Mouse (Mus musculus) spleen, adult 2 months (tissue): ENCODE results near the gene Krt81. TPM values are rescaled to one million over a fixed set of nuclear protein-coding genes. Genes with fewer than 3 reads are reported as not detected.

Source experiments
- DNase-seq, 2 experiments: peaks; one replicate each; pipeline versions ENCODE4 v3.0.0 to v3.0.0-alpha.2; 2012 to 2021; ENCODE audit warnings: low spot score in 2 of 2, low read depth in 1 of 2
- H3K27ac ChIP-seq: fragments of 200-500 bp; 2 replicates; pipeline ENCODE4 v1.5.1; 2012; ENCODE audit warnings: low read length, inconsistent platforms; ENCODE audit not compliant: insufficient read depth
- H3K27me3 ChIP-seq: fragments of 200-500 bp; 2 replicates; pipeline ENCODE4 v1.6.1; 2012; ENCODE audit warnings: mild to moderate bottlenecking, moderate library complexity, low read length, inconsistent platforms; ENCODE audit not compliant: control insufficient read depth, insufficient read depth
- H3K36me3 ChIP-seq: fragments of 200-500 bp; 2 replicates; pipeline ENCODE4 v1.6.1; 2012; ENCODE audit warnings: mild to moderate bottlenecking, low read length, inconsistent platforms; ENCODE audit not compliant: control insufficient read depth, insufficient read depth
- H3K4me1 ChIP-seq: fragments of 200-500 bp; 2 replicates; pipeline ENCODE4 v1.6.1; 2011; ENCODE audit warnings: inconsistent platforms; ENCODE audit not compliant: control insufficient read depth, insufficient read depth, insufficient read length
- H3K4me3 ChIP-seq: fragments of 200-500 bp; 2 replicates; pipeline ENCODE4 v1.5.1; 2011; ENCODE audit warnings: mild to moderate bottlenecking, inconsistent platforms; ENCODE audit not compliant: insufficient read depth, insufficient read length; ENCODE audit errors: extremely low read depth
- CTCF ChIP-seq: fragments of 200-500 bp; IDR thresholded peaks from 2 replicates; pipeline ENCODE4 v1.5.1; 2011; ENCODE audit warnings: mild to moderate bottlenecking, inconsistent platforms; ENCODE audit not compliant: insufficient read depth, insufficient read length, insufficient replicate concordance; ENCODE audit errors: extremely low read depth
- POLR2A ChIP-seq: fragments of 200-500 bp; IDR thresholded peaks from 2 replicates; pipeline ENCODE4 v1.6.1; 2011; ENCODE audit warnings: low read depth, low read length, inconsistent platforms
- WGBS: fragments of 180-500 bp; shearing (Covaris S2); methylation state at CpG from one replicate; pipeline ENCODE4 v1.1.7; 2018; 5-methylcytosine and 5-hydroxymethylcytosine counted together
- polyA plus RNA-seq: library from polyadenylated mRNA; depleted of rRNA; stranded (reverse); fragments of >200 nt; gene quantifications from 2 replicates; pipeline ENCODE4 v1.2.3, GENCODE M21; 2012

Gene Krt81
- polyA plus RNA-seq, 1 experiment, result not detected

DNA sequence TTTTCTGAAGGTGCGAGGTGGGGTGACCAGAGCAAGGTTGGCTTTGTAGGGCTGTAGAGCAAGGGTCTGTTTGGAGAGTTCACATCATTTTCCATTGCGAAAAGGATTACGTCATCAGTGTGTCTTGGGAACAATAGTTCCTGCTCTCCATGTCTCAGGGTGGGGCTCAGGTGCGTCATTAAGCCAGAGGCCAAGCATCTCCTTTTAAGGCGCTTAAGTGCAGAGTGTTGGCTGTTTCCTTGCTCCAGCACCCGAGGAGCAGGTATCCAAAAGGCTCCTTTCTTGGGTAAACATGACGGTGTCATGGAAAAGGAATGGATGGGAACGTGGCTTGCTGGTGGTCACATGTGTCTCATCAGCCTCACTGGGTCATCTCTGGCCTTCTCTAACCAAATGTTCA, 8.8 kb downstream of the Krt81 start:
- Histone ChIP-seq H3K27me3 (no peaks in the 10 kb centered on the region), H3K4me3 (no peak overlapping the region), H3K36me3 (no peaks in the 10 kb centered on the region), H3K27ac (no peak overlapping the region), H3K4me1 (no peaks in the 10 kb centered on the region)
- WGBS, result 88% methylated on average over 8 of the region's 8 CpGs
- no peak for DNase-seq
- TF ChIP-seq CTCF, result no peak
- TF ChIP-seq POLR2A, result no peak

DNA sequence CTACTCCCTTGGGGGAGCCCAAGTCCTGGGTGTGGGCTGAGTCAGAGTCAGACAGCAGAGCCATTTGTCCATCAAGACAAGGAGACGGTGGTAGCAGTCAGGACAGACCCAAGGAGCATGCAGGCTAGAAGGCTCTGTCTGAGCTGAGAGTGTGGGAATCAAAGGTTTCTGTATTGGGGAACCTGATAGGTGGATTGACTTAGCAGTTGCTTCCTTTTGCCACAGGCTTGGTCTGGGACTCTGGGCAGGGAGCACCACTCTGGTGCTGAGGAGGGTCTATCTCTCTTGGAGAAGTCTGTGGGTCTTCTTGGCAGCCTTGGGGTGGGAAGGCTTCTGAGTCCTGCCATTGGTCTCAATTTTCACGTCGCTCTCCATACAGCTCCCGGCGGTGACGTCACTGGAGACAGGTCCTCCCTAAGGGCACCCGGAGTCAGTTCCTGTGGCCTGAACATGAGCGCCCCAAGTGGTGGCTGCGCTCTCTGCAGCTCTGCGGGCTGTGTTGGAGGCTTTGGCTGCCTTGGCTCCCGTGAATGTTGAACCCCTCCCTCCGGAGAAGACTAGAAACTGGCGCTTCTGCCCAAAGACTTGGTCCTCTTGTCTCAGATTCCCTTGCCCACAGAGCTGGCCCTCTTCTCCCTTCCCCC, 10.3 kb downstream of the Krt81 start:
- DNase-seq, result peak in 1 of 2 experiments; percentile 41
- TF ChIP-seq POLR2A, result no peak
- peak; percentile 44; the same call in 1 of the 2 replicates for TF ChIP-seq CTCF
- 12% methylated on average over 13 of the region's 13 CpGs for WGBS
- Histone ChIP-seq H3K4me1 (no peaks in the 10 kb centered on the region), H3K27ac (no peak overlapping the region), H3K4me3 (no peak overlapping the region), H3K36me3 (no peaks in the 10 kb centered on the region), H3K27me3 (no peaks in the 10 kb centered on the region)

DNA sequence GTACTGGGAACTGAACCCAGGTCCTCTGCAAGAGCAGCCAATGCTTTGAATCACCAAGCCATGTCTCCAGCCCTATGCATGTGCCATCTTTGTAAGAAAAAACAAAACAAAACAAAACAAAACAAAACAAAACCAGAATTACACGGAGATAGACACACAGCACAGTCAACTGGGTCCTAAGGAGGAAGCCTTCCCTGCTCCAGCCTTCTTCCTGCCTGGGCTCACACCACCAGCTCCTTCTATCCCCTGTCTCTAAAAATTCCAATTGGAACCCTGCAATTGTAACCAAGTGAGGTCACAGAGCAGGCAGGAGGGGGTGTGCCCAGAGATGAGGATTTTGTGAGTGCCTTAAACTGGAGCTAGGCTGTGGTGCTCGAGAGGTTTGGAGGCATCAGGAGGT, 16.1 kb downstream of the Krt81 start, which contains the start of gene Krt88:
Gene Krt88, plus strand, starts transcription at position 301 of the 400 bp plus-strand sequence.
- Histone ChIP-seq H3K27me3 (no peaks in the 10 kb centered on the region), H3K4me3 (no peak within 1 kb of the TSS), H3K36me3 (no peaks in the 10 kb centered on the region), H3K4me1 (no peaks in the 10 kb centered on the region), H3K27ac (no peak within 1 kb of the TSS)
- TF ChIP-seq CTCF (no peak), POLR2A (no peak)
- no peak for DNase-seq
- 67% methylated on average over 2 of the region's 2 CpGs for WGBS

DNA sequence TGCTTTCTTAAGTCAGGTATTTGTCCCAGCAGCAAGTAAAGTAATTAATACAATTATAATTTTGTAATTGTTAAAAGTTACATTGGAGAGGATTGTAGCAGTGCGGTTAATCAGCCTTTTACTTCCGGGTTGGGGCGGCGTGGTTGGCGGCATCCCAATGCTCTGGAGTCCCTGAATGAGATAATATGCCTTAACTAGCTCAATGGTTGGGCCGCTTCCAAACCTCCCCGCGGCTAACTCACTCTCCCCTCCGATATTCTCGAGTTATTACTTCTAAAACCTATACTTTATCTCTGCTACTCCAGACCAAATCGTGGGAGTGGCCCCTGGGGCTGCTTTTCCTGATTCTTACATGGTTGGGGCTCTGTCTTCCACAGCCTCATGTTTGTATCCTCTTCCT, 17.0 kb downstream of the Krt81 start:
- TF ChIP-seq CTCF (no peak), POLR2A (no peak)
- H3K27ac ChIP-seq, result no peak overlapping the region
- WGBS, result 72% methylated on average over 11 of the region's 11 CpGs
- H3K27me3 ChIP-seq, result no peaks in the 10 kb centered on the region
- no peaks in the 10 kb centered on the region for H3K36me3 ChIP-seq
- no peak for DNase-seq
- no peak overlapping the region for H3K4me3 ChIP-seq
- no peaks in the 10 kb centered on the region for H3K4me1 ChIP-seq

DNA sequence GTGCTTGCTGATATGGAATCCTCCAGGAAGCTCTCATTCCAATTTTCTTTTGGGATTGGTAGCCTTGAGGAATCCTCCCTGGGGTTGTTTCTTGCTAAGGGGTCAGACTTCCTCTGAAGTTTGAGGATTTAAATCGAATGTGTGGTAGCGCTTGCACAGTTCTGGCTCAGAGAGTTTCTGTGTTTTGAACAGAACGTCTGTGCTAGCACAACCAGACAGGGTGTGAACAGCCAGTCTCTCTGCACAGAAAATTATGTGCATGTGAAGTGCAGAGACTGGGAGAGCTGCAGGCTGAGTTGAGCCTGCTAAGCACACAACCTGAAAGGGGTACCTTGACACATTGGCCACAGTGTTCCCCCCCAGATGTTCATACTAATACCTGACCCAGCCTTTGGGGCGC, 22.7 kb downstream of the Krt81 start:
- Histone ChIP-seq H3K4me3 (no peak overlapping the region), H3K27me3 (no peaks in the 10 kb centered on the region; the same call in 1 of the 2 replicates), H3K36me3 (no peaks in the 10 kb centered on the region), H3K27ac (no peak overlapping the region), H3K4me1 (no peaks in the 10 kb centered on the region)
- TF ChIP-seq CTCF, result no peak
- TF ChIP-seq POLR2A, result no peak
- 81% methylated on average over 4 of the region's 4 CpGs for WGBS
- DNase-seq, result no peak

DNA sequence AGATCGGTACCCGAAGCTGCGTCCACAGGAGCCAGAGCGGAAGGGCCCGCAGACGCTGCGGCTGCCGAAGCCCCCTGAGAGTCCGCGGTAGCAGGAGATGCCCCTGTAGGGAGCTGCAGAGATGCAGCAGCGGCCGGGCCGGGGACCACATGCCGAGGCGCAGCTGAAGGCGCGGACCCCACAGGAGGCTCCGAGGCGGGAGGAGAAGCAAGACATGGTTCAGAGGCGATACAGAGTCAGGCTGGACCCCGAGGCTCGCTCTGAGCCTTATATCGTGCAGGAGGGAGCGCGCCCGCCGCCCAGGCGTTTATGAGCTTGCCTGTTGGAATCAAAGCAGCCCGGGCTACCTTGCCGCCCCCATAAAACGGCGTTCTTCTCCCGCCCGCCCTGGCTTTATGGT, 25.0 kb downstream of the Krt81 start, which contains the start of gene Krt87:
Gene Krt87, minus strand, starts transcription at position 250 of the 400 bp plus-strand sequence.
- WGBS, result 8% methylated on average over 34 of the region's 34 CpGs
- no peak for TF ChIP-seq POLR2A
- TF ChIP-seq CTCF, result no peak
- no peaks in the 10 kb centered on the region; the same call in 1 of the 2 replicates for H3K27me3 ChIP-seq

DNA sequence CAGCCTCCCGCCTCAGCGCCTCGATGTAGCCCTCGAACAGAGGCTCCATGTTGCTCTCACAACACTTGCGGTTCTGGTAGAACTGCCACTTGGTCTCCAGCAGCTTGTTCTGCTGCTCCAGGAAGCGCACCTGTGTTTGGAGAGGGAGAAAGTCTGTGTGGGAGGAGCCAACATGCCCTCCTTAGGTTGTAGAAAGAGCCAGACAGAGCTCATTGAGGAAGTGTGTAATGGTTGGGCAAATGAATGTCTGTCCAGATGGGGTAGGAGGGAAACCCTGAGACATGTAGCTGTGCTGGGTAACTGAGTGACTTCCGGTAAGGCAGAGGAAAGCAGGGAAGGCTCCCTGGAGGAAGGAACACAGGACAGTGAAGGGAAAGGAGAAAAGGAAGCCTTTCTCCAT, 26.9 kb downstream of the Krt81 start:
- Histone ChIP-seq H3K4me3 (no peak overlapping the region), H3K27ac (no peak overlapping the region), H3K27me3 (no peaks in the 10 kb centered on the region; the same call in 1 of the 2 replicates), H3K36me3 (no peaks in the 10 kb centered on the region), H3K4me1 (no peaks in the 10 kb centered on the region)
- 48% methylated on average over 7 of the region's 7 CpGs for WGBS
- no peak for TF ChIP-seq CTCF
- TF ChIP-seq POLR2A, result no peak
- no peak for DNase-seq

More for the DNA sequence above, 25.0 kb downstream of the Krt81 start, which contains the start of gene Krt87:
- Histone ChIP-seq H3K36me3 (no peaks in the 10 kb centered on the region), H3K4me3 (no peak within 1 kb of the TSS), H3K27ac (no peak within 1 kb of the TSS), H3K4me1 (no peaks in the 10 kb centered on the region)
- no peak for DNase-seq
